Mouse (Mus musculus) lung, postnatal 0 days (tissue): ENCODE data around the gene Hist1h2ac. TPM values are rescaled to one million over a fixed set of nuclear protein-coding genes. Genes with fewer than 3 reads are reported as not detected.
A peak's percentile ranks its signal among the peaks of the same experiment; 100 is the strongest.
"Not testable (repeated sequence)": the region's sequence is repeated elsewhere in the genome, so short reads cannot be mapped to it uniquely, and the experiment has no call there.

Experiments
- ATAC-seq: fragments of 200-750 bp; cut with Nextera tagmentation; 2 replicates; pipeline ENCODE4 v1.8.0; 2017; ENCODE audit warnings: moderate library complexity
- DNase-seq: peaks from one replicate; pipeline ENCODE4 v3.0.0-alpha.2; 2016; ENCODE audit warnings: low spot score
- H3K27ac ChIP-seq: fragments of 300-500 bp; sonication (generic); 2 replicates; pipeline ENCODE4 v1.5.1; 2014; ENCODE audit warnings: antibody characterized with exemption, mild to moderate bottlenecking, low read length, mixed read lengths
- H3K27me3 ChIP-seq: fragments of 300-500 bp; sonication (generic); replicated peaks from 2 replicates; pipeline ENCODE4 v1.6.1; 2014; ENCODE audit warnings: low read length, mixed read lengths; ENCODE audit not compliant: insufficient read depth
- H3K36me3 ChIP-seq: fragments of 300-500 bp; sonication (generic); 2 replicates; pipeline ENCODE4 v1.6.1; 2014; ENCODE audit warnings: low read length, mixed read lengths; ENCODE audit not compliant: insufficient read depth
- H3K4me1 ChIP-seq: fragments of 300-500 bp; sonication (generic); 2 replicates; pipeline ENCODE4 v1.6.1; 2014; ENCODE audit warnings: antibody characterized with exemption, low read depth, low read length, mixed read lengths; ENCODE audit not compliant: insufficient read depth
- H3K4me2 ChIP-seq: fragments of 300-500 bp; sonication (generic); replicated peaks from 2 replicates; pipeline ENCODE4 v1.6.1; 2014; ENCODE audit warnings: low read depth, mild to moderate bottlenecking, low read length, moderate library complexity, mixed read lengths
- H3K4me3 ChIP-seq: fragments of 300-500 bp; sonication (generic); 2 replicates; pipeline ENCODE4 v1.5.1; 2014; ENCODE audit warnings: low read depth, low read length
- H3K9ac ChIP-seq: fragments of 300-500 bp; sonication (generic); replicated peaks from 2 replicates; pipeline ENCODE4 v1.6.1; 2014; ENCODE audit warnings: low read depth, mild to moderate bottlenecking
- H3K9me3 ChIP-seq: fragments of 300-500 bp; sonication (generic); 2 replicates; pipeline ENCODE4 v1.6.1; 2016; ENCODE audit warnings: low read length, mixed read lengths
- CTCF ChIP-seq: IDR thresholded peaks from 2 replicates; pipeline ENCODE4 v1.5.1; 2016; ENCODE audit warnings: antibody characterized with exemption, mild to moderate bottlenecking
- EP300 ChIP-seq: IDR thresholded peaks from 2 replicates; pipeline ENCODE4 v1.6.1; 2016; ENCODE audit warnings: antibody characterized with exemption, mild to moderate bottlenecking, control low read depth
- WGBS: fragments of 180-500 bp; shearing (Covaris S2); extraction: QIAGEN DNeasy Blood & Tissue Kit; methylation state at CpG from one replicate; pipeline ENCODE4 v1.1.7; 2014; 5-methylcytosine and 5-hydroxymethylcytosine counted together
- polyA plus RNA-seq: library from polyadenylated mRNA; unstranded; fragments of >200 nt; fragmentation: Nextera tagmentation; extraction: Ambion mirVana; gene quantifications from 2 replicates; pipeline ENCODE4 v1.2.1, GENCODE M21; 2015

The Hist1h2ac gene
- polyA plus RNA-seq, 1 experiment from 2014 or later = 0.54 TPM

- WGBS = 63% methylated on average over 4 of the region's 4 CpGs
- no peak overlapping the region for H3K27ac ChIP-seq
- H3K4me2 ChIP-seq = no peak overlapping the region
- ATAC-seq (no peak), DNase-seq (peak; percentile 38)
- H3K27me3 ChIP-seq = no peaks in the 10 kb centered on the region
- no peak overlapping the region for H3K9ac ChIP-seq
- no peak overlapping the region for H3K4me3 ChIP-seq
- H3K4me1 ChIP-seq = peaks cover 5% of the 10 kb centered on the region; the same call in 1 of the 2 replicates
- H3K36me3 ChIP-seq = no peaks in the 10 kb centered on the region
- H3K9me3 ChIP-seq = no peaks in the 10 kb centered on the region
- TF ChIP-seq CTCF (no peak), EP300 (no peak)
Observed at GRCm38 (mm10) chr13:23687181-23687580, 3.4 kb upstream of the Hist1h2ac start.

GRCm38 (mm10) chr13:23685966-23686365, 2.2 kb upstream of the Hist1h2ac start:
- WGBS = 25% methylated on average over 4 of the region's 4 CpGs
- TF ChIP-seq CTCF (no peak), EP300 (no peak)

GRCm38 (mm10) chr13:23685121-23685861, 1.5 kb upstream of the Hist1h2ac start:
- no peak for ATAC-seq
- TF ChIP-seq EP300 (no peak), CTCF (no peak)
- H3K4me2 ChIP-seq = peak overlapping the region; percentile 63
- peak overlapping the region; percentile 42 for H3K4me3 ChIP-seq
- H3K27me3 ChIP-seq = no peaks in the 10 kb centered on the region
- WGBS = 2% methylated on average over 15 of the region's 15 CpGs
- DNase-seq = peak; percentile 80
- peak overlapping the region; percentile 91 for H3K27ac ChIP-seq
- no peaks in the 10 kb centered on the region for H3K36me3 ChIP-seq
- H3K4me1 ChIP-seq = peaks cover 5% of the 10 kb centered on the region; the same call in 1 of the 2 replicates
- no peaks in the 10 kb centered on the region for H3K9me3 ChIP-seq
- peak overlapping the region; percentile 45 for H3K9ac ChIP-seq

More at GRCm38 (mm10) chr13:23685966-23686365, 2.2 kb upstream of the Hist1h2ac start:
- H3K9ac ChIP-seq = peak overlapping the region; percentile 45; the same call in 1 of the 2 replicates
- peak overlapping the region; percentile 42 for H3K4me3 ChIP-seq
- no peaks in the 10 kb centered on the region for H3K9me3 ChIP-seq
- H3K27ac ChIP-seq = peak overlapping the region; percentile 91
- H3K4me1 ChIP-seq = peaks cover 5% of the 10 kb centered on the region; the same call in 1 of the 2 replicates
- no peaks in the 10 kb centered on the region for H3K36me3 ChIP-seq
- H3K4me2 ChIP-seq = peak overlapping the region; percentile 63
- ATAC-seq (no peak), DNase-seq (peak; percentile 67)
- no peaks in the 10 kb centered on the region for H3K27me3 ChIP-seq

- TF ChIP-seq EP300 = peak; percentile 45; the same call in 1 of the 2 replicates
- ATAC-seq = peak; percentile 10
Observed at GRCm38 (mm10) chr13:23684295-23684945, 672 bp upstream of the Hist1h2ac start.

GRCm38 (mm10) chr13:23682947-23683754, 597 bp downstream of the Hist1h2ac start:
- not testable (repeated sequence) for H3K9me3 ChIP-seq, H3K4me1 ChIP-seq, H3K36me3 ChIP-seq, H3K27me3 ChIP-seq
- Histone ChIP-seq H3K4me2 (peak overlapping the region; percentile 55), H3K4me3 (peak overlapping the region; percentile 42), H3K27ac (peak overlapping the region; percentile 89), H3K9ac (peak overlapping the region; percentile 48)
- ATAC-seq = peak; percentile 57
- WGBS = 10% methylated on average over 12 of the region's 30 CpGs
- peak; percentile 27 for DNase-seq

More at GRCm38 (mm10) chr13:23684295-23684945, 672 bp upstream of the Hist1h2ac start:
- H3K36me3 ChIP-seq, H3K4me1 ChIP-seq, H3K27me3 ChIP-seq, H3K9me3 ChIP-seq: not testable (repeated sequence)
- DNase-seq = peak; percentile 92
- peak overlapping the region; percentile 45 for H3K9ac ChIP-seq
- H3K4me2 ChIP-seq = peak overlapping the region; percentile 63
- 1% methylated on average over 11 of the region's 37 CpGs for WGBS
- peak overlapping the region; percentile 42 for H3K4me3 ChIP-seq
- H3K27ac ChIP-seq = peak overlapping the region; percentile 91

GRCm38 (mm10) chr13:23682623-23682946, 1.2 kb downstream of the Hist1h2ac start:
- H3K4me3 ChIP-seq = no peak overlapping the region
- H3K4me2 ChIP-seq = peak overlapping the region; percentile 55; the same call in 1 of the 2 replicates
- H3K27ac ChIP-seq = no peak overlapping the region
- no peak for ATAC-seq
- DNase-seq = no peak
- no peaks in the 10 kb centered on the region for H3K36me3 ChIP-seq
- TF ChIP-seq CTCF (no peak), EP300 (no peak)
- 31% methylated on average over 1 of the region's 1 CpGs for WGBS
- H3K9me3 ChIP-seq = no peaks in the 10 kb centered on the region
- peaks cover 5% of the 10 kb centered on the region; the same call in 1 of the 2 replicates for H3K4me1 ChIP-seq
- no peak overlapping the region for H3K9ac ChIP-seq
- no peaks in the 10 kb centered on the region for H3K27me3 ChIP-seq
